Mouse (Mus musculus) liver, embryonic 15.5 days (tissue): Measurements from ENCODE around the gene Dhdh. TPM values are rescaled to one million over a fixed set of nuclear protein-coding genes. Genes with fewer than 3 reads are reported as not detected.

Experiments used
- ATAC-seq: fragments of 200-750 bp; cut with Nextera tagmentation; 2 replicates; pipeline ENCODE4 v1.8.0; 2017; ENCODE audit warnings: moderate number of reproducible peaks, mild to moderate bottlenecking, moderate library complexity; ENCODE audit not compliant: insufficient read depth
- H3K27ac ChIP-seq: fragments of 300-500 bp; sonication (generic); replicated peaks from 2 replicates; pipeline ENCODE4 v1.5.1; 2015; ENCODE audit warnings: mild to moderate bottlenecking, inconsistent platforms
- H3K27me3 ChIP-seq: fragments of 300-500 bp; sonication (generic); 2 replicates; pipeline ENCODE4 v1.6.1; 2015; ENCODE audit warnings: mild to moderate bottlenecking, inconsistent platforms
- H3K36me3 ChIP-seq: fragments of 300-500 bp; sonication (generic); replicated peaks from 2 replicates; pipeline ENCODE4 v1.6.1; 2015; ENCODE audit warnings: moderate library complexity, mild to moderate bottlenecking, inconsistent platforms
- H3K4me1 ChIP-seq: fragments of 300-500 bp; sonication (generic); replicated peaks from 2 replicates; pipeline ENCODE4 v1.6.1; 2015; ENCODE audit warnings: inconsistent platforms
- H3K4me2 ChIP-seq: fragments of 300-500 bp; sonication (generic); 2 replicates; pipeline ENCODE4 v1.6.1; 2015; ENCODE audit warnings: moderate library complexity, mild to moderate bottlenecking, inconsistent platforms
- H3K4me3 ChIP-seq: fragments of 300-500 bp; sonication (generic); replicated peaks from 2 replicates; pipeline ENCODE4 v1.5.1; 2015; ENCODE audit warnings: mild to moderate bottlenecking, inconsistent platforms
- H3K9ac ChIP-seq: fragments of 300-500 bp; sonication (generic); 2 replicates; pipeline ENCODE4 v1.6.1; 2015; ENCODE audit warnings: moderate library complexity, mild to moderate bottlenecking, inconsistent platforms
- H3K9me3 ChIP-seq: fragments of 300-500 bp; sonication (generic); replicated peaks from 2 replicates; pipeline ENCODE4 v1.6.1; 2016; ENCODE audit warnings: inconsistent platforms
- WGBS: fragments of 180-500 bp; shearing (Covaris S2); methylation state at CpG from one replicate; pipeline ENCODE4 v1.1.7; 2015; ENCODE audit warnings: mixed read lengths; ENCODE audit not compliant: insufficient replicate concordance; 5-methylcytosine and 5-hydroxymethylcytosine counted together
- microRNA-seq: library from miRNA; unstranded; fragments of <30 nt; microRNA quantifications from one replicate; pipeline ENCODE4, GENCODE M21; 2016
- polyA plus RNA-seq: library from polyadenylated mRNA; unstranded; fragments of >200 nt; fragmentation: Nextera tagmentation; extraction: Ambion mirVana; gene quantifications from 2 replicates; pipeline ENCODE4 v1.2.1, GENCODE M21; 2015

Gene Dhdh
- polyA plus RNA-seq, 1 experiment from 2014 or later, result 2.4 TPM

DNA sequence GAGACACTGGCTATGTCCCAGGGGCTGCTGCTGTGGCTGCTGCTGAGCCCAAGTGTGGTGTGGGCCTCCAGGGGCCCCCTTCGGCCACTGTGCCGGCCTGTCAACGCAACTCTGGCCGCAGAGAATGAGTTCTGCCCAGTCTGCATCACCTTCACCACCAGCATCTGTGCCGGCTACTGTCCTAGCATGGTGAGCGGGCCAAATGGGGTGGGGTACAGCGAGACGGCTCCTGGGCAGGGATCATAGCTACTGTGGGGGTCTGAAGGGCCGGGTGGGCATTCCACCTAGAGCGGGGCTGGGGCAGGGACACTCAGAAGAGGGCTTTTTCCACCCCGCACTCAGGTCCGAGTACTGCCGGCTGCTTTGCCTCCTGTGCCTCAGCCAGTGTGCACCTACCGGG, 67.4 kb downstream of the Dhdh start:
- WGBS, result 84% methylated on average over 14 of the region's 14 CpGs
- Histone ChIP-seq H3K36me3 (peaks cover 50% of the 10 kb centered on the region), H3K4me2 (no peak overlapping the region), H3K9ac (no peak overlapping the region), H3K27me3 (peaks cover 50% of the 10 kb centered on the region), H3K27ac (no peak overlapping the region), H3K9me3 (no peaks in the 10 kb centered on the region), H3K4me1 (no peaks in the 10 kb centered on the region), H3K4me3 (no peak overlapping the region)
- ATAC-seq, result no peak

Small RNAs within 50 kb of the gene (microRNA-seq; reads per million reads assigned to microRNA genes)
- gene Gm22133, result 0.76 reads per million

Other genes with a start within 250 kb of the Dhdh start
- gene Cd37, start 249.7 kb downstream of the Dhdh start, polyA plus RNA-seq, result 15.1 and 16.7 TPM in 2 replicates
- gene Slc6a16, start 247.7 kb downstream of the Dhdh start, polyA plus RNA-seq, result not detected in 2 replicates
- gene Slc6a21, start 211.3 kb downstream of the Dhdh start, polyA plus RNA-seq, result not detected in 2 replicates
- 1.3 and 1.5 TPM in 2 replicates for gene Trpm4, start 155.0 kb downstream of the Dhdh start, polyA plus RNA-seq
- gene Hrc, start 153.5 kb downstream of the Dhdh start, polyA plus RNA-seq, result 0.31 and 0.54 TPM in 2 replicates
- 0.09 and 0.14 TPM in 2 replicates for gene Ppfia3, start 121.8 kb downstream of the Dhdh start, polyA plus RNA-seq
- gene Lin7b, start 118.2 kb downstream of the Dhdh start, polyA plus RNA-seq, result not detected in 2 replicates
- 77.8 and 86.3 TPM in 2 replicates for gene Snrnp70, start 93.1 kb downstream of the Dhdh start, polyA plus RNA-seq
- gene Kcna7, start 83.2 kb downstream of the Dhdh start, polyA plus RNA-seq, result not detected in 2 replicates
- gene Ntf5, start 75.1 kb downstream of the Dhdh start, polyA plus RNA-seq, result 0.22 and 0.24 TPM in 2 replicates
- gene Lhb, start 68.0 kb downstream of the Dhdh start, polyA plus RNA-seq, result not detected in 2 replicates
- 6.8 and 7.7 TPM in 2 replicates for gene Gys1, start 54.0 kb downstream of the Dhdh start, polyA plus RNA-seq
- 67.1 and 74.2 TPM in 2 replicates for gene Ruvbl2, start 50.7 kb downstream of the Dhdh start, polyA plus RNA-seq
- gene Ftl1, start 28.9 kb downstream of the Dhdh start, polyA plus RNA-seq, result 6,104 and 6,562 TPM in 2 replicates
- gene Bax, start 21.9 kb downstream of the Dhdh start, polyA plus RNA-seq, result 70.3 and 71.4 TPM in 2 replicates
- gene Tulp2, start 6.9 kb downstream of the Dhdh start, polyA plus RNA-seq, result 0.58 and 0.62 TPM in 2 replicates
- not detected in 2 replicates for gene Gm45808, start 2.0 kb downstream of the Dhdh start, polyA plus RNA-seq
- 118 and 131 TPM in 2 replicates for gene Nucb1, start 21.6 kb upstream of the Dhdh start, polyA plus RNA-seq
- 280 and 325 TPM in 2 replicates for gene Ppp1r15a, start 37.5 kb upstream of the Dhdh start, polyA plus RNA-seq
- gene Plekha4, start 37.5 kb upstream of the Dhdh start, polyA plus RNA-seq, result 0.66 and 0.75 TPM in 2 replicates
- gene Hsd17b14, start 66.1 kb upstream of the Dhdh start, polyA plus RNA-seq, result 1.9 and 2.2 TPM in 2 replicates
- gene Bcat2, start 81.3 kb upstream of the Dhdh start, polyA plus RNA-seq, result 46.3 and 48.5 TPM in 2 replicates
- gene Fgf21, start 126.7 kb upstream of the Dhdh start, polyA plus RNA-seq, result not detected in 2 replicates
- not detected in 2 replicates for gene Fut1, start 128.5 kb upstream of the Dhdh start, polyA plus RNA-seq
- 0.06 and 0.10 TPM in 2 replicates for gene Izumo1, start 133.0 kb upstream of the Dhdh start, polyA plus RNA-seq
- gene Rasip1, start 138.7 kb upstream of the Dhdh start, polyA plus RNA-seq, result 2.8 and 3.8 TPM in 2 replicates
- 0.91 and 1.2 TPM in 2 replicates for gene Mamstr, start 151.2 kb upstream of the Dhdh start, polyA plus RNA-seq
- gene Fut2, start 177.6 kb upstream of the Dhdh start, polyA plus RNA-seq, result 0.06 TPM in 1 of 2 replicates, not detected in the other
- not detected in 2 replicates for gene Ntn5, start 195.2 kb upstream of the Dhdh start, polyA plus RNA-seq
- gene Sec1, start 205.6 kb upstream of the Dhdh start, polyA plus RNA-seq, result 0.05 and 0.06 TPM in 2 replicates
- 0.26 and 0.44 TPM in 2 replicates for gene Car11, start 211.0 kb upstream of the Dhdh start, polyA plus RNA-seq
- 0.46 and 0.85 TPM in 2 replicates for gene Dbp, start 216.3 kb upstream of the Dhdh start, polyA plus RNA-seq
- gene Rpl18, start 226.7 kb upstream of the Dhdh start, polyA plus RNA-seq, result 533 and 542 TPM in 2 replicates
- gene Sphk2, start 229.2 kb upstream of the Dhdh start, polyA plus RNA-seq, result 10.4 and 13.3 TPM in 2 replicates
- gene Fam83e, start 232.4 kb upstream of the Dhdh start, polyA plus RNA-seq, result 0.30 and 0.33 TPM in 2 replicates
- gene Spaca4, start 237.0 kb upstream of the Dhdh start, polyA plus RNA-seq, result not detected in 2 replicates